Mouse (Mus musculus) liver, embryonic 14.5 days (tissue): Measurements from ENCODE around the gene Rab4a.

ENCODE experiments used
- CTCF ChIP-seq: IDR thresholded peaks from 2 replicates; pipeline ENCODE4 v1.5.1; 2016; ENCODE audit warnings: antibody characterized with exemption, low read depth, control low read depth
- EP300 ChIP-seq: IDR thresholded peaks from 2 replicates; pipeline ENCODE4 v1.6.1; 2016; ENCODE audit warnings: antibody characterized with exemption, low read depth

- TF ChIP-seq CTCF (peak; percentile 74), EP300 (no peak)
These were observed 37.1 kb upstream of the Rab4a start for GRCm38 (mm10) chr8:123768492-123769356.
